ENCODE assay signal across 14 mouse cellular contexts in genomic region chr8:120750616-120751015, GRCm38 (mm10). TPM values are rescaled to one million over a fixed set of nuclear protein-coding genes. Genes with fewer than 3 reads are reported as not detected.
A peak's percentile ranks its signal among the peaks of the same experiment; 100 is the strongest.
DNase-seq lines count a peak whose midpoint lies in the region; ATAC-seq and TF ChIP-seq lines count a peak whose summit lies in the region.
"Had no signal": no experiment of that assay in that cellular context is flagged by ENCODE, and none has a peak within 500 bp of the region (broad histone marks: within the 10 kb centered on the region; RNA-seq: fewer than 3 reads in every experiment).

No protein-coding gene starts in this region.

- ATAC-seq in hindbrain, embryonic 11.5 days (ENCODE audit: low FRiP score) = no peak
- ATAC-seq in stomach, embryonic 16.5 days (ENCODE audit: insufficient read depth, low FRiP score) = no peak
- ATAC-seq in stomach, postnatal 0 days (ENCODE audit: low FRiP score, low TSS enrichment) = no peak
- ATAC-seq in liver, embryonic 15.5 days (ENCODE audit: insufficient read depth) = peak; percentile 40
- ATAC-seq in erythroid progenitor cell, adult 5-6 weeks (replicated peaks; ENCODE audit: low FRiP score, poor library complexity, severe bottlenecking) = no peak
- ATAC-seq: forebrain, embryonic 13.5 days; hindbrain, embryonic 16.5 days had no signal

- TF ChIP-seq EP300 in stomach, postnatal 0 days (optimal IDR thresholded peaks at IDR 0.05) = no peak

- no peak for TF ChIP-seq CTCF in stomach, postnatal 0 days (IDR thresholded peaks at IDR 0.05; ENCODE audit: low read depth)

- no peak overlapping the region for H3K9ac ChIP-seq in hindbrain, embryonic 11.5 days (ENCODE audit: low read depth, low read length)
- H3K9ac ChIP-seq in stomach, embryonic 16.5 days (ENCODE audit: low read length) = 0 out of 2 replicates have a peak overlapping the region, but pooled peaks have one; percentile 46
- no peak overlapping the region for H3K9ac ChIP-seq in stomach, postnatal 0 days (ENCODE audit: low read length)
- H3K9ac ChIP-seq in liver, embryonic 15.5 days = no peak overlapping the region
- H3K9ac ChIP-seq: forebrain, embryonic 13.5 days; liver, embryonic 14.5 days had no signal

- H3K4me2 ChIP-seq in hindbrain, embryonic 11.5 days (replicated peaks; ENCODE audit: low read depth, low read length) = no peak overlapping the region
- no peak overlapping the region for H3K4me2 ChIP-seq in stomach, embryonic 16.5 days (ENCODE audit: low read depth, low read length)
- H3K4me2 ChIP-seq in stomach, postnatal 0 days (replicated peaks; ENCODE audit: low read depth) = no peak overlapping the region
- H3K4me2 ChIP-seq in liver, embryonic 15.5 days = no peak overlapping the region
- H3K4me2 ChIP-seq: forebrain, embryonic 13.5 days had no signal

- H3K36me3 ChIP-seq in hindbrain, embryonic 10.5 days = no peaks in the 10 kb centered on the region
- no peaks in the 10 kb centered on the region for H3K36me3 ChIP-seq in hindbrain, embryonic 11.5 days (ENCODE audit: control insufficient read depth, insufficient read depth, low read length)
- no peaks in the 10 kb centered on the region for H3K36me3 ChIP-seq in stomach, embryonic 16.5 days (ENCODE audit: control insufficient read depth, insufficient read depth, low read length)
- H3K36me3 ChIP-seq in stomach, postnatal 0 days (ENCODE audit: control insufficient read depth, insufficient read depth, low read length) = 0 out of 2 replicates have a peak, but pooled peaks cover 3% of the 10 kb centered on the region
- no peaks in the 10 kb centered on the region for H3K36me3 ChIP-seq in liver, embryonic 15.5 days (replicated peaks)

- peaks cover 16% of the 10 kb centered on the region for H3K27me3 ChIP-seq in hindbrain, embryonic 10.5 days (ENCODE audit: insufficient read depth, poor library complexity, severe bottlenecking)
- H3K27me3 ChIP-seq in hindbrain, embryonic 11.5 days (ENCODE audit: control insufficient read depth, insufficient read depth, low read length) = no peaks in the 10 kb centered on the region
- H3K27me3 ChIP-seq in stomach, embryonic 16.5 days (ENCODE audit: control insufficient read depth, insufficient read depth, low read length) = no peaks in the 10 kb centered on the region
- no peaks in the 10 kb centered on the region for H3K27me3 ChIP-seq in stomach, postnatal 0 days (ENCODE audit: control insufficient read depth, insufficient read depth, low read length)
- H3K27me3 ChIP-seq in liver, embryonic 15.5 days = no peaks in the 10 kb centered on the region
- H3K27me3 ChIP-seq: forebrain, embryonic 13.5 days had no signal

- peaks cover 46% of the 10 kb centered on the region for H3K4me1 ChIP-seq in hindbrain, embryonic 10.5 days (replicated peaks)
- H3K4me1 ChIP-seq in hindbrain, embryonic 11.5 days (replicated peaks; ENCODE audit: control insufficient read depth, insufficient read depth, low read length) = 0 out of 2 replicates have a peak, but pooled peaks cover 3% of the 10 kb centered on the region
- H3K4me1 ChIP-seq in stomach, embryonic 16.5 days (ENCODE audit: control insufficient read depth, insufficient read depth, low read length) = peaks cover 19% of the 10 kb centered on the region
- H3K4me1 ChIP-seq in stomach, postnatal 0 days (replicated peaks; ENCODE audit: control insufficient read depth, insufficient read depth) = peaks cover 10% of the 10 kb centered on the region
- H3K4me1 ChIP-seq in liver, embryonic 15.5 days (replicated peaks) = peaks cover 16% of the 10 kb centered on the region

- WGBS in hindbrain, embryonic 10.5 days = 86% methylated on average over 9 of the region's 9 CpGs
- WGBS in hindbrain, embryonic 11.5 days = 86% methylated on average over 9 of the region's 9 CpGs
- WGBS in stomach, embryonic 16.5 days = 73% methylated on average over 9 of the region's 9 CpGs
- WGBS in stomach, postnatal 0 days = 83% methylated on average over 9 of the region's 9 CpGs
- WGBS in liver, embryonic 15.5 days (ENCODE audit: insufficient replicate concordance) = 54% methylated on average over 9 of the region's 9 CpGs

- no peaks in the 10 kb centered on the region for H3K9me3 ChIP-seq in hindbrain, embryonic 10.5 days
- no peaks in the 10 kb centered on the region for H3K9me3 ChIP-seq in hindbrain, embryonic 11.5 days (ENCODE audit: control insufficient read depth, low read length)
- no peaks in the 10 kb centered on the region for H3K9me3 ChIP-seq in stomach, embryonic 16.5 days (replicated peaks; ENCODE audit: control insufficient read depth, low read length)
- no peaks in the 10 kb centered on the region for H3K9me3 ChIP-seq in stomach, postnatal 0 days (ENCODE audit: control insufficient read depth, low read length)
- no peaks in the 10 kb centered on the region for H3K9me3 ChIP-seq in liver, embryonic 15.5 days (replicated peaks)
- H3K9me3 ChIP-seq: forebrain, embryonic 13.5 days had no signal

- no peak overlapping the region for H3K4me3 ChIP-seq in hindbrain, embryonic 10.5 days
- H3K4me3 ChIP-seq in hindbrain, embryonic 11.5 days (ENCODE audit: low read depth, low read length) = no peak overlapping the region
- no peak overlapping the region for H3K4me3 ChIP-seq in stomach, embryonic 16.5 days (replicated peaks; ENCODE audit: low read length)
- H3K4me3 ChIP-seq in stomach, postnatal 0 days (ENCODE audit: low read depth, low read length) = no peak overlapping the region
- H3K4me3 ChIP-seq in liver, embryonic 15.5 days (replicated peaks) = no peak overlapping the region
- H3K4me3 ChIP-seq: forebrain, embryonic 13.5 days; heart, adult 2 months had no signal

- no peak for DNase-seq in hindbrain, embryonic 10.5 days (ENCODE audit: low spot score)
- no peak for DNase-seq in hindbrain, embryonic 11.5 days (ENCODE audit: low spot score)
- no peak for DNase-seq in stomach, postnatal 0 days (ENCODE audit: low spot score)
- no peak for DNase-seq in layer of hippocampus, adult 11-12 months (ENCODE audit: low spot score)
- no peak for DNase-seq in cerebellum, postnatal 10 days
- DNase-seq: B cell, adult 2 months; layer of hippocampus, postnatal 36 days had no signal

- peak overlapping the region; percentile 72 for H3K27ac ChIP-seq in hindbrain, embryonic 10.5 days
- H3K27ac ChIP-seq in hindbrain, embryonic 11.5 days (ENCODE audit: low read depth, low read length) = no peak overlapping the region
- H3K27ac ChIP-seq in stomach, embryonic 16.5 days (ENCODE audit: low read length) = no peak overlapping the region
- no peak overlapping the region; the same call in 1 of the 2 replicates for H3K27ac ChIP-seq in stomach, postnatal 0 days (replicated peaks)
- H3K27ac ChIP-seq in liver, embryonic 15.5 days (replicated peaks) = no peak overlapping the region
- H3K27ac ChIP-seq: forebrain, embryonic 13.5 days; heart, adult 2 months; liver, embryonic 14.5 days had no signal

RNA-seq across cellular contexts. Expression of gene Irf8, which starts 14.5 kb away (rescaled TPM):
- polyA plus RNA-seq in hindbrain, embryonic 10.5 days (2016; fragmentation: Nextera tagmentation; extraction: Ambion mirVana) = 5.4 and 6.3 TPM in 2 replicates
- polyA plus RNA-seq in hindbrain, embryonic 11.5 days (2014; fragmentation: Nextera tagmentation; extraction: Ambion mirVana) = 3.6 and 3.9 TPM in 2 replicates
- polyA plus RNA-seq in stomach, embryonic 16.5 days (2015; fragmentation: Nextera tagmentation; extraction: Ambion mirVana) = 22.3 and 25.4 TPM in 2 replicates
- 18.7 and 18.9 TPM in 2 replicates for polyA plus RNA-seq in stomach, postnatal 0 days (2015; fragmentation: Nextera tagmentation; extraction: Ambion mirVana)
- polyA plus RNA-seq in liver, embryonic 15.5 days (2015; fragmentation: Nextera tagmentation; extraction: Ambion mirVana) = 17.4 and 18.8 TPM in 2 replicates
- total RNA-seq in erythroid progenitor cell, adult 5-6 weeks (2015; ENCODE audit: low replicate concordance) = 11.9 and 18.9 TPM in 2 replicates
- total RNA-seq in erythroid progenitor cell, adult 5-6 weeks (2017; ENCODE audit: low replicate concordance) = 11.4 and 20.3 TPM in 2 replicates
